Mouse (Mus musculus) Muller cell, postnatal 12 days (primary cell): Measurements from ENCODE around the gene Col5a3.
A peak's percentile ranks its signal among the peaks of the same experiment; 100 is the strongest.

Experiments
- DNase-seq: peaks from one replicate; pipeline ENCODE4 v3.0.0-alpha.2; 2015; ENCODE audit errors: inconsistent ontology term

The Col5a3 gene

GRCm38 (mm10) chr9:20748540-20748939 lies 66.3 kb downstream of the Col5a3 start:
- DNase-seq: no peak

GRCm38 (mm10) chr9:20747682-20748081 lies 67.2 kb downstream of the Col5a3 start:
- DNase-seq: no peak

- peak; percentile 50 for DNase-seq
Measured at GRCm38 (mm10) chr9:20746017-20746660, 68.7 kb downstream of the Col5a3 start, which contains the start of gene Olfm2. TSS of gene Olfm2 (minus strand) at chr9:20746349.

GRCm38 (mm10) chr9:20745129-20745966 lies 69.5 kb downstream of the Col5a3 start:
- no peak for DNase-seq

- DNase-seq: no peak
Measured at GRCm38 (mm10) chr9:20743946-20744738, 70.7 kb downstream of the Col5a3 start.

GRCm38 (mm10) chr9:20740407-20740806 lies 74.5 kb downstream of the Col5a3 start:
- DNase-seq: peak; percentile 81

- DNase-seq: no peak
Measured at GRCm38 (mm10) chr9:20738251-20738999, 76.4 kb downstream of the Col5a3 start.

GRCm38 (mm10) chr9:20737227-20737626 lies 77.6 kb downstream of the Col5a3 start:
- no peak for DNase-seq

- DNase-seq: no peak
Measured at GRCm38 (mm10) chr9:20734692-20735091, 80.2 kb downstream of the Col5a3 start.

- no peak for DNase-seq
Measured at GRCm38 (mm10) chr9:20731797-20732196, 83.1 kb downstream of the Col5a3 start.

GRCm38 (mm10) chr9:20729451-20729850 lies 85.4 kb downstream of the Col5a3 start:
- no peak for DNase-seq

- DNase-seq: peak; percentile 87
Measured at GRCm38 (mm10) chr9:20727601-20728113, 87.2 kb downstream of the Col5a3 start.

GRCm38 (mm10) chr9:20726859-20727600 lies 87.8 kb downstream of the Col5a3 start:
- DNase-seq: peak; percentile 68

- DNase-seq: no peak
Measured at GRCm38 (mm10) chr9:20726134-20726858, 88.6 kb downstream of the Col5a3 start.

GRCm38 (mm10) chr9:20721582-20721981 lies 93.3 kb downstream of the Col5a3 start:
- DNase-seq: no peak
